ENCODE assay signal across 21 mouse cellular contexts in genomic region chr9:74811437-74811836, GRCm38 (mm10). TPM values are rescaled to one million over a fixed set of nuclear protein-coding genes. Genes with fewer than 3 reads are reported as not detected.
DNase-seq lines count a peak whose midpoint lies in the region; ATAC-seq and TF ChIP-seq lines count a peak whose summit lies in the region.
"Had no signal": no experiment of that assay in that cellular context is flagged by ENCODE, and none has a peak within 500 bp of the region (broad histone marks: within the 10 kb centered on the region; RNA-seq: fewer than 3 reads in every experiment).

No protein-coding gene starts in this region.

- WGBS in hindbrain, embryonic 12.5 days: 26% methylated on average over 8 of the region's 8 CpGs
- WGBS in hindbrain, embryonic 10.5 days: 26% methylated on average over 8 of the region's 8 CpGs
- WGBS in forebrain, embryonic 14.5 days: 6% methylated on average over 8 of the region's 8 CpGs
- WGBS in midbrain, postnatal 0 days: 13% methylated on average over 8 of the region's 8 CpGs
- WGBS in liver, embryonic 11.5 days: 46% methylated on average over 8 of the region's 8 CpGs

- no peak overlapping the region for H3K27ac ChIP-seq in hindbrain, embryonic 12.5 days
- no peak overlapping the region for H3K27ac ChIP-seq in hindbrain, embryonic 10.5 days
- no peak overlapping the region for H3K27ac ChIP-seq in forebrain, embryonic 14.5 days (ENCODE audit: low read depth, low read length)
- H3K27ac ChIP-seq in midbrain, postnatal 0 days (ENCODE audit: low read depth, low read length): no peak overlapping the region
- H3K27ac ChIP-seq in liver, embryonic 11.5 days (ENCODE audit: low read depth, low read length): no peak overlapping the region
- H3K27ac ChIP-seq: kidney, embryonic 15.5 days had no signal

- TF ChIP-seq CTCF in midbrain, postnatal 0 days (IDR thresholded peaks at IDR 0.05): no peak

- H3K36me3 ChIP-seq in hindbrain, embryonic 12.5 days: no peaks in the 10 kb centered on the region
- H3K36me3 ChIP-seq in hindbrain, embryonic 10.5 days: no peaks in the 10 kb centered on the region
- H3K36me3 ChIP-seq in forebrain, embryonic 14.5 days (ENCODE audit: control insufficient read depth, insufficient read depth, low read length): no peaks in the 10 kb centered on the region
- no peaks in the 10 kb centered on the region for H3K36me3 ChIP-seq in midbrain, postnatal 0 days (ENCODE audit: insufficient read depth, low read length)
- no peaks in the 10 kb centered on the region for H3K36me3 ChIP-seq in liver, embryonic 11.5 days (ENCODE audit: control insufficient read depth, insufficient read depth, low read length)
- H3K36me3 ChIP-seq: kidney, embryonic 15.5 days had no signal

- ATAC-seq in hindbrain, embryonic 12.5 days (ENCODE audit: low FRiP score): 0 out of 2 replicates have a peak, but pooled peaks have one; percentile 19
- ATAC-seq in forebrain, embryonic 14.5 days: peak; percentile 75; the same call in 1 of the 2 replicates
- no peak for ATAC-seq in midbrain, postnatal 0 days (ENCODE audit: low FRiP score)
- ATAC-seq in liver, embryonic 11.5 days (replicated peaks; ENCODE audit: low FRiP score): no peak

- no peak overlapping the region for H3K4me3 ChIP-seq in hindbrain, embryonic 12.5 days
- no peak overlapping the region for H3K4me3 ChIP-seq in hindbrain, embryonic 10.5 days
- H3K4me3 ChIP-seq in forebrain, embryonic 14.5 days (ENCODE audit: low read depth, low read length): no peak overlapping the region
- no peak overlapping the region for H3K4me3 ChIP-seq in midbrain, postnatal 0 days (ENCODE audit: low read depth, low read length)
- no peak overlapping the region for H3K4me3 ChIP-seq in liver, embryonic 11.5 days (ENCODE audit: low read depth, low read length)
- H3K4me3 ChIP-seq: kidney, embryonic 15.5 days had no signal

- H3K4me1 ChIP-seq in hindbrain, embryonic 12.5 days: peaks cover 5% of the 10 kb centered on the region; the same call in 1 of the 2 replicates
- H3K4me1 ChIP-seq in hindbrain, embryonic 10.5 days (replicated peaks): peaks cover 6% of the 10 kb centered on the region; the same call in 1 of the 2 replicates
- H3K4me1 ChIP-seq in forebrain, embryonic 14.5 days (ENCODE audit: control insufficient read depth, insufficient read depth, low read length): peaks cover 9% of the 10 kb centered on the region
- H3K4me1 ChIP-seq in midbrain, postnatal 0 days (ENCODE audit: insufficient read depth, low read length): peaks cover 4% of the 10 kb centered on the region; the same call in 1 of the 2 replicates
- H3K4me1 ChIP-seq in liver, embryonic 11.5 days (replicated peaks; ENCODE audit: control insufficient read depth, insufficient read depth, low read length): no peaks in the 10 kb centered on the region
- H3K4me1 ChIP-seq: kidney, embryonic 15.5 days had no signal

- no peak overlapping the region for H3K4me2 ChIP-seq in hindbrain, embryonic 12.5 days (replicated peaks)
- H3K4me2 ChIP-seq in forebrain, embryonic 14.5 days (ENCODE audit: low read length): 0 out of 2 replicates have a peak overlapping the region, but pooled peaks have one; percentile 7
- H3K4me2 ChIP-seq in midbrain, postnatal 0 days (ENCODE audit: low read depth, low read length, poor library complexity, severe bottlenecking): no peak overlapping the region
- H3K4me2 ChIP-seq in liver, embryonic 11.5 days: no peak overlapping the region
- H3K4me2 ChIP-seq: kidney, embryonic 15.5 days had no signal

- peaks cover 7% of the 10 kb centered on the region; the same call in 1 of the 2 replicates for H3K27me3 ChIP-seq in hindbrain, embryonic 12.5 days
- 0 out of 2 replicates have a peak, but pooled peaks cover 3% of the 10 kb centered on the region for H3K27me3 ChIP-seq in hindbrain, embryonic 10.5 days (ENCODE audit: insufficient read depth, poor library complexity, severe bottlenecking)
- no peaks in the 10 kb centered on the region for H3K27me3 ChIP-seq in forebrain, embryonic 14.5 days (replicated peaks; ENCODE audit: control insufficient read depth, insufficient read depth, low read length)
- H3K27me3 ChIP-seq in midbrain, postnatal 0 days (ENCODE audit: insufficient read depth, low read length): no peaks in the 10 kb centered on the region
- no peaks in the 10 kb centered on the region for H3K27me3 ChIP-seq in liver, embryonic 11.5 days (replicated peaks; ENCODE audit: control insufficient read depth, insufficient read depth, low read length)
- H3K27me3 ChIP-seq: kidney, embryonic 15.5 days had no signal

- peak; percentile 22 for DNase-seq in embryo, embryonic 11 days
- no peak for DNase-seq in embryo, embryonic 9.5 days (ENCODE audit: extremely low spot score)
- no peak for DNase-seq in hindbrain, embryonic 10.5 days (ENCODE audit: low spot score)
- peak; percentile 55 for DNase-seq in forebrain, embryonic 14.5 days (ENCODE audit: low spot score)
- peak; percentile 21 for DNase-seq in midbrain, postnatal 0 days (ENCODE audit: low spot score)
- no peak for DNase-seq in liver, embryonic 11.5 days (ENCODE audit: low spot score)
- DNase-seq in adrenal gland, adult 2 months: no peak
- DNase-seq: cerebellum, adult 11 months; cerebellum, postnatal 36 days; layer of hippocampus, postnatal 36 days; liver; lung, adult 18-20 months; lung, postnatal 4 days; thymus, postnatal 14 days had no signal

- H3K9ac ChIP-seq in hindbrain, embryonic 12.5 days: no peak overlapping the region
- H3K9ac ChIP-seq in forebrain, embryonic 14.5 days (ENCODE audit: low read length): 0 out of 2 replicates have a peak overlapping the region, but pooled peaks have one; percentile 29
- no peak overlapping the region for H3K9ac ChIP-seq in midbrain, postnatal 0 days (replicated peaks; ENCODE audit: low read length, poor library complexity, severe bottlenecking)
- H3K9ac ChIP-seq in liver, embryonic 11.5 days (ENCODE audit: low read depth, low read length): no peak overlapping the region
- H3K9ac ChIP-seq: kidney, embryonic 15.5 days had no signal

- no peaks in the 10 kb centered on the region for H3K9me3 ChIP-seq in hindbrain, embryonic 12.5 days (replicated peaks)
- no peaks in the 10 kb centered on the region for H3K9me3 ChIP-seq in hindbrain, embryonic 10.5 days
- H3K9me3 ChIP-seq in forebrain, embryonic 14.5 days (replicated peaks; ENCODE audit: control insufficient read depth, low read length): no peaks in the 10 kb centered on the region
- no peaks in the 10 kb centered on the region for H3K9me3 ChIP-seq in midbrain, postnatal 0 days (ENCODE audit: low read length)
- H3K9me3 ChIP-seq in liver, embryonic 11.5 days (ENCODE audit: control insufficient read depth, low read length): no peaks in the 10 kb centered on the region
- H3K9me3 ChIP-seq: kidney, embryonic 15.5 days had no signal

RNA-seq across cellular contexts. Expression of gene Onecut1, which starts 50.3 kb away (rescaled TPM):
- polyA plus RNA-seq in hindbrain, embryonic 12.5 days (2016; fragmentation: Nextera tagmentation; extraction: Ambion mirVana): 9.3 and 11.7 TPM in 2 replicates
- polyA plus RNA-seq in hindbrain, embryonic 10.5 days (2016; fragmentation: Nextera tagmentation; extraction: Ambion mirVana): 10.8 and 12.2 TPM in 2 replicates
- polyA plus RNA-seq in forebrain, embryonic 14.5 days (2014; fragmentation: Nextera tagmentation; extraction: Ambion mirVana): 0.55 and 1.1 TPM in 2 replicates
- total RNA-seq in midbrain, postnatal 0 days (2014; rRNA removed): 7.5 and 8.4 TPM in 2 replicates
- 3.8 and 5.0 TPM in 2 replicates for polyA plus RNA-seq in midbrain, postnatal 0 days (2015; fragmentation: Nextera tagmentation; extraction: Ambion mirVana)
- polyA plus RNA-seq in liver, embryonic 11.5 days (2014; fragmentation: Nextera tagmentation; extraction: Ambion mirVana): 3.4 and 4.1 TPM in 2 replicates
- under 1 TPM in 1 of 2 experiments, not detected in 1; 0.23 TPM for total RNA-seq in adrenal gland, adult 2 months (2021)
- polyA plus RNA-seq in adrenal gland, adult 2 months (2012; rRNA removed): 0.02 TPM in 1 of 2 replicates, not detected in the other
- total RNA-seq: adrenal gland, adult 18-20 months; CH12.LX; gastrocnemius, postnatal 4 days; heart, postnatal 10 days had no signal
- polyA plus RNA-seq: large intestine, adult 2 months had no signal

Comparison
In these comparisons a context has a peak if more than half of its experiments do, and no peak if none do; other contexts are left out.
1. DNase-seq: peak in embryo, embryonic 11 days (single experiment), forebrain, embryonic 14.5 days (single experiment) and midbrain, postnatal 0 days (single experiment); none in embryo, embryonic 9.5 days (single experiment), hindbrain, embryonic 10.5 days (single experiment), liver, embryonic 11.5 days (single experiment) and adrenal gland, adult 2 months (single experiment).
2. ATAC-seq: peak in hindbrain, embryonic 12.5 days (single experiment) and forebrain, embryonic 14.5 days (single experiment); none in midbrain, postnatal 0 days (single experiment) and liver, embryonic 11.5 days (single experiment).